Mouse (Mus musculus) lung, postnatal 0 days (tissue): ENCODE results near the gene Olfml2a.

Experiments
- CTCF ChIP-seq: IDR thresholded peaks from 2 replicates; pipeline ENCODE4 v1.5.1; 2016; ENCODE audit warnings: antibody characterized with exemption, mild to moderate bottlenecking
- EP300 ChIP-seq: IDR thresholded peaks from 2 replicates; pipeline ENCODE4 v1.6.1; 2016; ENCODE audit warnings: antibody characterized with exemption, mild to moderate bottlenecking, control low read depth

DNA sequence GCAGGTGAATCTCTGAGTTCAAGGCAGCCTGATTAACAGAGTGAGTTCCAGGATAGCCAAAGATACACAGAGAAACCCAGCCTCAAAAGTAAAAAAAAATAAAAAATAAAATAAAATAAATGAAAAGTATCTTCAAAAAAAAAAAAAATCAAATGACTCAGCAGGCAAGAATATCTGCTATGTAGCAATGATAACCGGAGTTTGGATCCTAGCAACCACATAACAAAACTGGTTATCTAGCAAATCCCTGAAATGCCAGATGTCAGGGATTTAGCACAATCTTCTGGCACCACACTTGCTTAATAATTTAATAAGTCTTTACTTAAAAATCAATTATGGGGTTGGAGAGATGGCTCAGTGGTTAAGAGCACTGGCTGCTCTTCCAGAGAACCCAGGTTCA, 27.5 kb upstream of the Olfml2a start:
- TF ChIP-seq CTCF (no peak), EP300 (no peak)
